ENCODE assay signal across 13 mouse cellular contexts in the genomic region with DNA sequence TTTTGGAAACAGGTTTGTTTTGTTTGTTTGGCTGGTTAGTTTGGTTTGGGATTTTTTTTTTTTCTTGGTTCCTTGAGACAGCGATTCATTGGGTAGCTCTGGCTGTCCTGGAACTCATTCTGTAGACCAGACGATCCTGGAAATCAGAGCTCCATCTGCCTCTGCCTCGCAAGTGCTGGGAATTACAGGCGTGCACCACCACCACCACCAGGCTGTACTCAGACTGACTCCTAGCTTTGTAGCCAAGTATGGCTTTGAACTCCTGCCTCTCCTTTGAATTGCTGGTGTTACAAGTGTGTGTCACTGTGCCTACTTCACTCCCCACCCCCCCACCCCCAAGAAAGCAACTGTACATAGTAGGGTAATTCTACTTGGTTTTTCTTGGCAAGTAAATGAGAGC. TPM values are rescaled to one million over a fixed set of nuclear protein-coding genes. Genes with fewer than 3 reads are reported as not detected.
DNase-seq lines count a peak whose midpoint lies in the region; ATAC-seq and TF ChIP-seq lines count a peak whose summit lies in the region.
"Had no signal": no experiment of that assay in that cellular context is flagged by ENCODE, and none has a peak within 500 bp of the region (broad histone marks: within the 10 kb centered on the region; RNA-seq: fewer than 3 reads in every experiment).

No protein-coding gene starts in this region.

- peaks cover 36% of the 10 kb centered on the region for H3K4me1 ChIP-seq in neural tube, embryonic 13.5 days (replicated peaks)
- 0 out of 2 replicates have a peak, but pooled peaks cover 4% of the 10 kb centered on the region for H3K4me1 ChIP-seq in hindbrain, embryonic 11.5 days (replicated peaks; ENCODE audit: control insufficient read depth, insufficient read depth, low read length)
- H3K4me1 ChIP-seq in midbrain, embryonic 13.5 days (replicated peaks), result peaks cover 74% of the 10 kb centered on the region
- no peaks in the 10 kb centered on the region for H3K4me1 ChIP-seq in kidney, adult 2 months (ENCODE audit: control insufficient read depth, insufficient read depth, low read length)
- H3K4me1 ChIP-seq in kidney, embryonic 14.5 days (ENCODE audit: control insufficient read depth, insufficient read depth, low read length), result 0 out of 2 replicates have a peak, but pooled peaks cover 3% of the 10 kb centered on the region

- no peak for TF ChIP-seq CTCF in kidney, adult 2 months (conservative IDR thresholded peaks at IDR 0.05; ENCODE audit: insufficient read depth, insufficient read length, low read depth, low read length)

- WGBS in neural tube, embryonic 13.5 days, result 86% methylated on average over 4 of the region's 4 CpGs
- WGBS in hindbrain, embryonic 11.5 days, result 76% methylated on average over 4 of the region's 4 CpGs
- 51% methylated on average over 4 of the region's 4 CpGs for WGBS in midbrain, embryonic 13.5 days
- 75% methylated on average over 4 of the region's 4 CpGs for WGBS in kidney, adult 2 months
- whole genome bisulfite sequencing in kidney, embryonic 14.5 days, result 73% methylated on average over 4 of the region's 4 CpGs

- no peak overlapping the region for H3K4me2 ChIP-seq in neural tube, embryonic 13.5 days
- no peak overlapping the region for H3K4me2 ChIP-seq in hindbrain, embryonic 11.5 days (replicated peaks; ENCODE audit: low read depth, low read length)
- 0 out of 2 replicates have a peak overlapping the region, but pooled peaks have one; percentile 25 for H3K4me2 ChIP-seq in midbrain, embryonic 13.5 days (replicated peaks)
- no peak overlapping the region for H3K4me2 ChIP-seq in kidney, embryonic 14.5 days (replicated peaks; ENCODE audit: low read depth, low read length)
- H3K4me2 ChIP-seq: liver, embryonic 12.5 days had no signal

- no peaks in the 10 kb centered on the region for H3K36me3 ChIP-seq in neural tube, embryonic 13.5 days
- H3K36me3 ChIP-seq in hindbrain, embryonic 11.5 days (ENCODE audit: control insufficient read depth, insufficient read depth, low read length), result no peaks in the 10 kb centered on the region
- no peaks in the 10 kb centered on the region for H3K36me3 ChIP-seq in midbrain, embryonic 13.5 days
- H3K36me3 ChIP-seq in kidney, adult 2 months (ENCODE audit: control insufficient read depth, insufficient read depth, low read length), result no peaks in the 10 kb centered on the region
- no peaks in the 10 kb centered on the region for H3K36me3 ChIP-seq in kidney, embryonic 14.5 days (ENCODE audit: control insufficient read depth, insufficient read depth, low read length)
- H3K36me3 ChIP-seq: liver, embryonic 12.5 days had no signal

- no peaks in the 10 kb centered on the region for H3K27me3 ChIP-seq in neural tube, embryonic 13.5 days
- H3K27me3 ChIP-seq in hindbrain, embryonic 11.5 days (ENCODE audit: control insufficient read depth, insufficient read depth, low read length), result no peaks in the 10 kb centered on the region
- no peaks in the 10 kb centered on the region for H3K27me3 ChIP-seq in midbrain, embryonic 13.5 days
- H3K27me3 ChIP-seq in kidney, adult 2 months (replicated peaks; ENCODE audit: control insufficient read depth, insufficient read depth, low read length), result no peaks in the 10 kb centered on the region
- H3K27me3 ChIP-seq in kidney, embryonic 14.5 days (ENCODE audit: control insufficient read depth, insufficient read depth, low read length), result no peaks in the 10 kb centered on the region
- H3K27me3 ChIP-seq: liver, embryonic 12.5 days had no signal

- DNase-seq in neural tube, embryonic 10.5 days (ENCODE audit: extremely low spot score, low spot score), result no peak
- DNase-seq in hindbrain, embryonic 11.5 days (ENCODE audit: low spot score), result no peak
- no peak for DNase-seq in kidney, adult 2 months
- DNase-seq in urinary bladder, adult 18-20 months (ENCODE audit: low spot score in 2 of 2), result no peak
- DNase-seq: cerebellum, adult 18-20 months; left cerebral cortex, postnatal 4 days; lung, postnatal 10 days had no signal

- H3K4me3 ChIP-seq in neural tube, embryonic 13.5 days, result no peak overlapping the region
- H3K4me3 ChIP-seq in hindbrain, embryonic 11.5 days (ENCODE audit: low read depth, low read length), result no peak overlapping the region
- no peak overlapping the region for H3K4me3 ChIP-seq in midbrain, embryonic 13.5 days (replicated peaks)
- H3K4me3 ChIP-seq in kidney, adult 2 months (ENCODE audit: insufficient read depth, low read depth, low read length), result no peak overlapping the region
- no peak overlapping the region for H3K4me3 ChIP-seq in kidney, embryonic 14.5 days (ENCODE audit: low read length)
- H3K4me3 ChIP-seq: heart, adult 2 months; liver, embryonic 12.5 days had no signal

- TF ChIP-seq POLR2A in kidney, adult 2 months (IDR thresholded peaks at IDR 0.05; ENCODE audit: low read depth, low read length), result no peak

- no peak overlapping the region for H3K9ac ChIP-seq in neural tube, embryonic 13.5 days
- no peak overlapping the region for H3K9ac ChIP-seq in hindbrain, embryonic 11.5 days (ENCODE audit: low read depth, low read length)
- H3K9ac ChIP-seq in midbrain, embryonic 13.5 days (replicated peaks), result no peak overlapping the region
- no peak overlapping the region for H3K9ac ChIP-seq in kidney, embryonic 14.5 days (ENCODE audit: low read depth, low read length)
- H3K9ac ChIP-seq: liver, embryonic 12.5 days had no signal

- H3K9me3 ChIP-seq in neural tube, embryonic 13.5 days, result no peaks in the 10 kb centered on the region
- H3K9me3 ChIP-seq in hindbrain, embryonic 11.5 days (ENCODE audit: control insufficient read depth, low read length), result no peaks in the 10 kb centered on the region
- H3K9me3 ChIP-seq in midbrain, embryonic 13.5 days, result no peaks in the 10 kb centered on the region
- H3K9me3 ChIP-seq in kidney, embryonic 14.5 days (ENCODE audit: control insufficient read depth, low read length), result no peaks in the 10 kb centered on the region
- H3K9me3 ChIP-seq: liver, embryonic 12.5 days had no signal

- no peak for ATAC-seq in neural tube, embryonic 13.5 days (ENCODE audit: low read depth)
- no peak for ATAC-seq in hindbrain, embryonic 11.5 days (ENCODE audit: low FRiP score)
- ATAC-seq in midbrain, embryonic 13.5 days, result peak; percentile 6; the same call in 1 of the 2 replicates
- no peak for ATAC-seq in kidney, embryonic 14.5 days (ENCODE audit: low FRiP score, low TSS enrichment)
- ATAC-seq: CD4-positive, CD25-positive, alpha-beta regulatory T cell, adult 4 months; liver, embryonic 12.5 days had no signal

- peak overlapping the region; percentile 67 for H3K27ac ChIP-seq in neural tube, embryonic 13.5 days (replicated peaks)
- peak overlapping the region; percentile 72; the same call in 1 of the 2 replicates for H3K27ac ChIP-seq in hindbrain, embryonic 11.5 days (ENCODE audit: low read depth, low read length)
- H3K27ac ChIP-seq in midbrain, embryonic 13.5 days, result peak overlapping the region; percentile 87
- no peak overlapping the region for H3K27ac ChIP-seq in kidney, adult 2 months (ENCODE audit: insufficient read depth, low read depth, low read length)
- no peak overlapping the region for H3K27ac ChIP-seq in kidney, embryonic 14.5 days (ENCODE audit: low read depth, low read length)
- H3K27ac ChIP-seq: heart, adult 2 months; liver, embryonic 12.5 days had no signal

RNA-seq across cellular contexts. Expression of a gene that starts 58.0 kb away (rescaled TPM):
- 6.2 and 6.6 TPM in 2 replicates for polyA plus RNA-seq in neural tube, embryonic 13.5 days (2015; fragmentation: Nextera tagmentation; extraction: Ambion mirVana)
- polyA plus RNA-seq in hindbrain, embryonic 11.5 days (2014; fragmentation: Nextera tagmentation; extraction: Ambion mirVana), result 18.7 and 22.0 TPM in 2 replicates
- polyA plus RNA-seq in midbrain, embryonic 13.5 days (2015; fragmentation: Nextera tagmentation; extraction: Ambion mirVana), result 10.6 and 11.4 TPM in 2 replicates
- polyA plus RNA-seq in kidney, adult 2 months (2012; rRNA removed), result 65.0 and 74.2 TPM in 2 replicates
- polyA plus RNA-seq in kidney, embryonic 14.5 days (2014; fragmentation: Nextera tagmentation; extraction: Ambion mirVana), result 7.6 and 15.4 TPM in 2 replicates

Comparison
In these comparisons a context has a peak if more than half of its experiments do, and no peak if none do; other contexts are left out.
1. H3K27ac ChIP-seq: peak in neural tube, embryonic 13.5 days (single experiment), hindbrain, embryonic 11.5 days (single experiment) and midbrain, embryonic 13.5 days (single experiment); none in kidney, adult 2 months (single experiment) and kidney, embryonic 14.5 days (single experiment).